Mouse (Mus musculus): Measurements from ENCODE around the gene Klhl23. TPM values are rescaled to one million over a fixed set of nuclear protein-coding genes. Genes with fewer than 3 reads are reported as not detected.

Klhl23 gene
- polyA plus RNA-seq, 1 experiment from 2014 or later: 57.9 TPM

DNA sequence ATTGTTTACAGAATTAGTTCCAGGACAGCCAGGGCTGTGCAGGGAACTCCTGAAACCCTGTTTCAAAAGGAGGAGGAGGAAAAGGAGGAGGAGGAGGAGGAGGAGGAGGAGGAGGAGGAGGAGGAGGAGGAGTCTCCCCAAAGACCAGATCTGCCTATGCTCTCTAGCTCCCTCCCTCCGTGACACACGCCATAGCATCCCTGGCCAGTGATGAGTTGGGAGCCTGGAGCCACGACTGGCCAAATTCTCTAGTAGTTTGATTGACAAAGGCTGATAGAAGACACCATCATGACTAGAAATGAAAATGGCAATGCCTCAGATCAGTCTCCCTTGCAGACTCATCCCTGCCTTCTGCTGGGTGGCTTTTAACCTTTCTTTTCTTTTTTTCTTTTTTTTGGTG, 16.3 kb downstream of the Klhl23 start:
- H3K9ac ChIP-seq: no peak overlapping the region
- H3K4me1 ChIP-seq (replicated peaks): 0 out of 2 replicates have a peak, but pooled peaks cover 5% of the 10 kb centered on the region
- 29% methylated on average over 3 of the region's 3 CpGs for WGBS
- ATAC-seq (ENCODE audit: low read depth): no peak
- H3K36me3 ChIP-seq: peaks cover 38% of the 10 kb centered on the region
- no peak overlapping the region for H3K4me2 ChIP-seq
- no peaks in the 10 kb centered on the region for H3K9me3 ChIP-seq
- H3K27ac ChIP-seq (replicated peaks): no peak overlapping the region
- no peak overlapping the region for H3K4me3 ChIP-seq
- no peaks in the 10 kb centered on the region for H3K27me3 ChIP-seq

DNA sequence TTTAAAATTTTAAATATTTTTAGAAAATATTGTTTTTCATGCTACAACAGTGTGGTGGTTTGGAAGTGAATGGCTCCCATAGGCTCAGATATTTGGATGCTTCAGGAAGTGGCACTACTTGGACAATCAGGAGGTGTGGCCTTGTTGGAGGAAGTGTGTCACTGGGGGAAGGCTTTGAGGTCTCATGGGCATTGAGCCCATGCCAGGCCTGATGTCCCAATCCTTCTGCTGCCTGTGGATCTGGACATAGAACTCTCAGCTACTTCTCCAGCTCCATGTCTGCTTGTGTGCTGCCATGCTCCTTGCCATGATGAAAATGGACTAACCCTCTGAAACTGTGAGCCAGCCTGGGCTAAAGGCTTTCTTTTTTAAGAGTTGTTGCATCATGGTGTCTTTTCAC, 17.0 kb downstream of the Klhl23 start:
- Histone ChIP-seq H3K9ac (no peak overlapping the region), H3K9me3 (no peaks in the 10 kb centered on the region), H3K27me3 (no peaks in the 10 kb centered on the region), H3K4me3 (no peak overlapping the region), H3K4me1 (replicated peaks) (0 out of 2 replicates have a peak, but pooled peaks cover 5% of the 10 kb centered on the region), H3K36me3 (peaks cover 31% of the 10 kb centered on the region), H3K4me2 (no peak overlapping the region), H3K27ac (replicated peaks) (no peak overlapping the region)
- ATAC-seq (ENCODE audit: low read depth): no peak

DNA sequence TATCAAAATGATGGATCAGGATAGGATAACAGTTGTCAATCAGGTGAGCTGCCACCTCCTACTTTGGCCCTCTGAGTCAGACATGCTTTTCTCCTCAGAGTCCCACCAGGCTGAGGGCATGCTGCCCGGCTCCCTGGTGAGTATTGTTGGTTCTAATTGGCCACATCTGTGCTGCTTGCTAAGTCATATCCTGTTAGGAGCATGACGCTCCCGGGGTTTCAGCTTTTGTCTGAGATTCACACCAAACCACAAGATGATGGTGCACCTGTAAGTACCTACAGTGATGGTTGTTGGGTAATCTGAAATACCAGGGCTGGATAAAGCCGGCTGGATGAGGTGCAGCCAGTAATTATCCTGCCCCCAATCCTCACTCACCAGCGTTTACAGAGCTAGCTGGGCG, 18.5 kb downstream of the Klhl23 start:
- Histone ChIP-seq H3K9me3 (no peaks in the 10 kb centered on the region), H3K27ac (replicated peaks) (no peak overlapping the region), H3K27me3 (no peaks in the 10 kb centered on the region), H3K9ac (peak overlapping the region; percentile 22; the same call in 1 of the 2 replicates), H3K4me2 (no peak overlapping the region), H3K4me1 (replicated peaks) (0 out of 2 replicates have a peak, but pooled peaks cover 5% of the 10 kb centered on the region), H3K4me3 (no peak overlapping the region), H3K36me3 (peaks cover 18% of the 10 kb centered on the region)
- WGBS: 18% methylated on average over 6 of the region's 6 CpGs
- ATAC-seq (ENCODE audit: low read depth): no peak

DNA sequence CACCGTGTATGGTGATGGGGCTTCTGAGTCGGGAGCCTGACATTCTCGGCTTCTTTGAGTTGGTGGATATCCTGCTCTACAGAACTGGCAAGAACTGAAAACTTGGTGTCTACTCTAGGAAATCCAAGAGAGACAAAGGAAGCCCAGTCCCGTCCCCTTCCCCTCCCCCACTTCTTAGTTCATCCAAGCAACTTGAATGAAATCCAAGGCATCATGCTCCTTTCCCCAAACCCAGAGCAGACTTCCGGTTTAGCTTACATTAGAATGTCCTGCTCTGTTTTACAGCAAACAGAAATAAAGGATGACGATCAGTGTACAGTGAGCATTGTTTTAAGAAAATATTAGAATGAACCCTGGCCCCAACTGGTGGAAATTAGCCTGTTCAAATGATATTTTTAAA, 27.5 kb downstream of the Klhl23 start:
- H3K4me3 ChIP-seq: no peak overlapping the region

DNA sequence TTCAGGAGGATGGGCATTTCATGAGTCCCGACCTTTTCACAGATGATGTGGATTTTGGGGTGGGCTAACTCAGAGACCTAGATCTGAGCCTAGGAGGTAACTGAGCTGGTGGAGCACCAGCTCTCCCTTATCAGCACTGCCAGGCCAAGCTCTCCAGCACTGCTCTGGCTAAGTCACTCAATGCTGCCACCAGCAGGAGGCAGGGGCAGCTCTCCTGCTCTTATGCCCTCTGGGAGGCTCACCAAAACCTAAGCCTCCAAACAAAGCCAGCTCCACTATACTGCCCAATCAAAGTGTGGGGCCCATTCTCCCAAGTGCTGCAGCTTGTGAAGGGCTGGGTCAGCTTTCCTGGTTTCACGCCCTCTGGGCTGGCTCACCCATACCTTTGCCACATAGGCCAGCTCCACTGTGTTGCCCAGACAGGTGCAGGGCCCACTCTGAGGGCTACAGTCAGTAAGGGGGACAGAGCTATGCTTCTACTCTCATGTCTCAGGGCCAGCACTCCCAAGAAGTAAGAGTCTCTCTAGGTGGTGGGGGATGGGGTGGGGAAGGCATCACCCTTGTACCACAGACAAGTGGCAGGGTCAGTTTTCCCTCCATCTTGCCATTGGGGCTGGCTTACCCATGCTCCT, 29.8 kb downstream of the Klhl23 start:
- Histone ChIP-seq H3K9ac (no peak overlapping the region), H3K9me3 (no peaks in the 10 kb centered on the region), H3K27me3 (no peaks in the 10 kb centered on the region), H3K4me2 (no peak overlapping the region), H3K4me1 (replicated peaks) (no peaks in the 10 kb centered on the region), H3K4me3 (no peak overlapping the region), H3K27ac (replicated peaks) (no peak overlapping the region), H3K36me3 (no peaks in the 10 kb centered on the region)
- WGBS: 56% methylated on average over 2 of the region's 2 CpGs
- no peak for ATAC-seq (ENCODE audit: low read depth)

More for the DNA sequence above, 27.5 kb downstream of the Klhl23 start:
- WGBS: 75% methylated on average over 6 of the region's 6 CpGs
- no peaks in the 10 kb centered on the region for H3K4me1 ChIP-seq (replicated peaks)
- no peaks in the 10 kb centered on the region for H3K27me3 ChIP-seq
- H3K27ac ChIP-seq (replicated peaks): no peak overlapping the region
- H3K36me3 ChIP-seq: no peaks in the 10 kb centered on the region
- ATAC-seq (ENCODE audit: low read depth): no peak
- no peaks in the 10 kb centered on the region for H3K9me3 ChIP-seq
- no peak overlapping the region for H3K4me2 ChIP-seq
- H3K9ac ChIP-seq: no peak overlapping the region

DNA sequence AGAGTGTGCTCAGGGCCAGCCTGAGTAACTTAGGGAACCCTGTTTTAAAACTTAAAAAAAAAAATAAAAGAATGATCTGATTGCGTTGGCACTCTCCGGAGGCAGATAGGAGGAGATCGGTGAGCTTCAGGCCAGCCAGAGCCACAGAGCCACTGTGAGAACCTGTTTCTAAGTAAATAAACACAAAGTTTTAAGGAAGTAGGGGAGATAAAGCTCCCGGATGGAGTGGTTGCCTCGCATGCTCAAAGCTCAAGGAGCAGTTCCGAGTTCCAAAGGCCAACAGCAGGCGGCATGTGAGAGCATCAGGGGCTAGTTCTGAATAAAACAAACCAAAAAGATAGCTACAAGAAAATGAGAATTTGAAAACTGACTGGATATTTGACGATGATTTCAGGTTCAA, 34.6 kb downstream of the Klhl23 start:
- no peak for ATAC-seq (ENCODE audit: low read depth)
- no peaks in the 10 kb centered on the region for H3K9me3 ChIP-seq
- H3K4me3 ChIP-seq: no peak overlapping the region
- no peak overlapping the region for H3K4me2 ChIP-seq
- H3K4me1 ChIP-seq (replicated peaks): peaks cover 5% of the 10 kb centered on the region; the same call in 1 of the 2 replicates
- 69% methylated on average over 8 of the region's 8 CpGs for WGBS
- no peaks in the 10 kb centered on the region for H3K27me3 ChIP-seq
- H3K36me3 ChIP-seq: no peaks in the 10 kb centered on the region
- H3K27ac ChIP-seq (replicated peaks): no peak overlapping the region
- no peak overlapping the region for H3K9ac ChIP-seq

DNA sequence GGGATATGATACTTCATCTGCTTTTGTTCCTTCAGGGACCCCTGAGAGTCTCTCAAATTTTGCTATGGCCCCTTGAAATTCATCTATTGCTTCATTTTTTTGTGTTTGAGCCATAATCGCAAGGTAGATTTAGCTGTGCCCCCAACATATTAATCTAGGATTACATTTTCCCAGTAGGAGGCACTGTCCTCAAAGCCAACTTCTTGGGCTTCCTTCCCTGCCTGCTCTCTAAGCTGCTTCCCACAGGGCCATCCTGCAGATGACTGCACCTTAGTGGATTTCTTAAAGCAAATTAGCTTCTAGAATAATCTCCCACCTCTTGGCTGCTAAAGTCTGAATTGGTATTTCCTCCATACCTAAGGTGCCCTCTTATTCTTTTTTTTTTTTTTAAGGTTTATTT, 36.1 kb downstream of the Klhl23 start:
- H3K27me3 ChIP-seq: no peaks in the 10 kb centered on the region
- H3K27ac ChIP-seq (replicated peaks): no peak overlapping the region
- H3K4me2 ChIP-seq: no peak overlapping the region
- no peaks in the 10 kb centered on the region for H3K9me3 ChIP-seq
- peaks cover 13% of the 10 kb centered on the region for H3K4me1 ChIP-seq (replicated peaks)
- no peaks in the 10 kb centered on the region for H3K36me3 ChIP-seq
- ATAC-seq (ENCODE audit: low read depth): no peak
- no peak overlapping the region for H3K4me3 ChIP-seq
- WGBS: 81% methylated on average over 1 of the region's 1 CpGs
- H3K9ac ChIP-seq: no peak overlapping the region

DNA sequence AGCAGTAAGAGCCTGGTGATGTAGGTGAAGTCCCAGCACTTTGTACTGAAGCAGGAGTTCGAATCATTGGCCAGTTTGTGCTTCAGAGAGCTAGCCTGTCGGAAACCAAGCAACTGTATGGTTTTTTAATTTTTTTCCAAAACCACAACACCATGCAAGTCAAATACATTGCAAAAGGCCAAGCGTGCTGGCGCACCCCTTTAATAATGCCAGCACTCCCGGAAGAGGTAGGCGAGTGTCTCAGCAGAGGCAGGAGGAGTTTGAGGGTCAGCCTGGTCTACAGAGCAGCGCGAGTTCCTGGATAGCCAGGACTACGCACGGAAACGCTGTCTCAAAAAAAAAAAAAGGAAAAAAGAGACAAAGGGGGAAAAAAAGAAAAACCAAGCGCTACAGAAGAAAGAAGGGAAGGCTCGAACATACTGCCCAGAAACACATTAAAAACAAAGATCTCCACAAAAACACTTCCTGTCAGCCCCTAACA, 39.3 kb downstream of the Klhl23 start:
- WGBS: 12% methylated on average over 13 of the region's 13 CpGs
- no peaks in the 10 kb centered on the region for H3K9me3 ChIP-seq
- H3K4me2 ChIP-seq: peak overlapping the region; percentile 74
- H3K9ac ChIP-seq: peak overlapping the region; percentile 99
- peak overlapping the region; percentile 93 for H3K27ac ChIP-seq (replicated peaks)
- H3K4me3 ChIP-seq: peak overlapping the region; percentile 100
- H3K36me3 ChIP-seq: peaks cover 5% of the 10 kb centered on the region; the same call in 1 of the 2 replicates
- H3K27me3 ChIP-seq: no peaks in the 10 kb centered on the region
- H3K4me1 ChIP-seq (replicated peaks): peaks cover 35% of the 10 kb centered on the region
- ATAC-seq (ENCODE audit: low read depth): peak; percentile 70

DNA sequence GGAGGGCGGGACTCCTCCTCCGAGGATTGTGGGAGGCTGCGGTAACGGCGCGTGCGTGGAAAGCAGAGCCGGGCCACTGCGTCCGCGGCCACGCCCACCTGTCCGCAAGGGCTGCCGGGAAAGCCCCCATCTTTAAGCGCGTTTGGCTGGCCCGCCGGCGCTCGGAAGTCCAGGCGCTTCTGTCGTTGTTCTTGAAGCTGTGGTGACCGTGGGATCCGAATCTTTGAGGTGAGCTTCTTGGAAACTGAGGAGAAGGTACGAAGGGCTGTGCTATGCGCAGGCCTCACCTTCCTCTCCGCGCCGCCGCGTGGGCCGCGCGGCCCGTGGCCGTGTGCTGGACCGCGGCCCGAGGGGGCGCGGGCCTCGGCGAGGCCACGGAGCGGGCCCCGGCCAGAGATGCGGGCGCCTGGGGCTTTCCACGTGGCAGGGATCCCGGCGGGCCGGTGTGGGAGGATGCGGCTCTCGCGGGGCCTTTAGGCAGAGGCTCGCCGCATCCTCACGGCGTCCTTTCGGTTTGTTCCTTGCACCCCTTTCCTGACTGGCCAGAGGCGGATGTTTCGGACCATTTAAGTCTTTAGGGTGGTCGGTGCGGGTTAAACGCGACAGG, 39.8 kb downstream of the Klhl23 start, which contains the start of gene Ssb:
TSS of gene Ssb (plus strand) at position 78 of the 607 bp plus-strand sequence.
- peak within 1 kb of the TSS; percentile 100 for H3K4me3 ChIP-seq
- peak within 1 kb of the TSS; percentile 99 for H3K9ac ChIP-seq
- no peaks in the 10 kb centered on the region for H3K9me3 ChIP-seq
- peaks cover 35% of the 10 kb centered on the region for H3K4me1 ChIP-seq (replicated peaks)
- peak within 1 kb of the TSS; percentile 74 for H3K4me2 ChIP-seq
- H3K36me3 ChIP-seq: peaks cover 9% of the 10 kb centered on the region
- no peaks in the 10 kb centered on the region for H3K27me3 ChIP-seq
- peak within 1 kb of the TSS; percentile 93 for H3K27ac ChIP-seq (replicated peaks)
- under 1% methylated on average over 63 of the region's 66 CpGs for WGBS
- ATAC-seq (ENCODE audit: low read depth): peak; percentile 97

DNA sequence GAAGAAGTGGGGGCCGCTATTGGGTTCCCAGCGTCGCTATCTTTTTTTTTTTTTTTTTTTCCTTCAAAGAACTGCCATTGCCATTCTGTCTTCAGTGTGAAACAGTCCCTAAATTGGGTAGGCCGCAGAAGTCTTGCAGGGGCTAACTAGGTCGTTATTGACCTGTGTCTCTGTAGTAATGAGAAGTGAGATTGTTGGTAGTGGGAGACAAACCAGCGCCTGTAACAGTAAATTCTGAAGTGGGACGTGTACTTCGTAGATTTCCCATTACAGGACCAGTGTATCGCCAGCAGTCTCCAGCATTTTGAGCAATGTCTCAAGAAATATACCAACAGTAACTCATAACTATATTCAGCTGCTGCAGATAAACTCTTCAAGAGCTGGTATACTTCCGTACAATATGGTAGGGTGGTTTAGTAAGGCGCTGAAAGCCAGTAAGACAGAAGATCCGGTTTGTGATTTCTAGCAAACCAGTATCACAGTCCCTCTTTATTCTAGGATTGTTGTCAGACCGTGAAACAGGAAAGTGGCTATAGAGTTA, 40.4 kb downstream of the Klhl23 start:
- H3K27ac ChIP-seq (replicated peaks): peak overlapping the region; percentile 93
- peaks cover 35% of the 10 kb centered on the region for H3K4me1 ChIP-seq (replicated peaks)
- peak overlapping the region; percentile 99 for H3K9ac ChIP-seq
- H3K4me2 ChIP-seq: peak overlapping the region; percentile 74
- H3K4me3 ChIP-seq: peak overlapping the region; percentile 100
- no peak for ATAC-seq (ENCODE audit: low read depth)
- peaks cover 15% of the 10 kb centered on the region for H3K36me3 ChIP-seq
- WGBS: 3% methylated on average over 13 of the region's 13 CpGs
- H3K9me3 ChIP-seq: no peaks in the 10 kb centered on the region
- H3K27me3 ChIP-seq: no peaks in the 10 kb centered on the region

DNA sequence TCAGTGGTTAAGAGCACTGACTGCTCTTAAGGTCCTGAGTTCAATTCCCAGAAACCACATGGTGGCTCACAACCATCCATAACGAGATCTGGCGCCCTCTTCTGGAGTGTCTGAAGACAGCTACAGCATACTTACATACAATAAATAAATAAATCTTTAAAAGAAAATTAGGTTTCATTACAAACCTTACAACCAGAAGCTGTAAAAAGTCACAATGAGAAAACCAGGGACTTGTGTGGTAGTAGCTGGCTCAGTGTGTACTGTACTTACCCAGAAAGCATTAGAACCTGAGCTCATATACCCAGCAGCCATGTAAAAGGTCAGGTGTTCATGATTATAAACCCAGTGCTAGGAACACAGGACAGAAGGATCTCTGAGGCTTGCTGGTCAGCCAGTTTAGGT, 62.2 kb downstream of the Klhl23 start:
- Histone ChIP-seq H3K4me2 (0 out of 2 replicates have a peak overlapping the region, but pooled peaks have one; percentile 78), H3K27ac (replicated peaks) (no peak overlapping the region), H3K36me3 (no peaks in the 10 kb centered on the region), H3K4me3 (no peak overlapping the region), H3K27me3 (no peaks in the 10 kb centered on the region), H3K9ac (no peak overlapping the region), H3K9me3 (no peaks in the 10 kb centered on the region), H3K4me1 (replicated peaks) (peaks cover 18% of the 10 kb centered on the region)
- WGBS: 74% methylated on average over 2 of the region's 2 CpGs
- ATAC-seq (ENCODE audit: low read depth): no peak

DNA sequence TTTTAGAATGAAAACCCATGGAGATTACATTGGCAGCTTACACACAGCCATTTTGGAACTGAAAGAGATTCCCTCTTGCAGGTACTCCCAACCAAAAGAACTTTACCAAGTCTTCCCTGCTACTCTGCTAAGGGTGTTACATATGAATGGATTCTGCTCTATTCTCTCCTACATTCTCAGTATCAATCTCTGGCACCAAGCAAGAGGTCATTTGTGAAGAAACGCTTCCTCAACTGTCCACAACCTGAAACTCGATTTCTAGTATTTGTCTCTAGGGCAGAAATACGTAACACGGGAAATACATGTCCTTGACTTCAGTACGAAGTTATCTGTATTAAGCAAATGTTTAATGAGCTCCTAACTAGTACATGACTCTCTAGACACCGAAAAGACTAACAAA, 62.8 kb downstream of the Klhl23 start:
- Histone ChIP-seq H3K9ac (0 out of 2 replicates have a peak overlapping the region, but pooled peaks have one; percentile 81), H3K27me3 (no peaks in the 10 kb centered on the region), H3K4me1 (replicated peaks) (peaks cover 18% of the 10 kb centered on the region), H3K36me3 (no peaks in the 10 kb centered on the region), H3K4me2 (peak overlapping the region; percentile 78), H3K4me3 (peak overlapping the region; percentile 57), H3K27ac (replicated peaks) (no peak overlapping the region), H3K9me3 (no peaks in the 10 kb centered on the region)
- WGBS: 60% methylated on average over 6 of the region's 6 CpGs
- no peak for ATAC-seq (ENCODE audit: low read depth)

Data from neural tube, embryonic 13.5 days (tissue).